Mouse (Mus musculus) heart, adult 11 months (tissue): ENCODE measurements around the gene Ap1g2.

Experiments used
- DNase-seq: peaks from one replicate; pipeline ENCODE4 v3.0.0; 2022

The Ap1g2 gene

DNA sequence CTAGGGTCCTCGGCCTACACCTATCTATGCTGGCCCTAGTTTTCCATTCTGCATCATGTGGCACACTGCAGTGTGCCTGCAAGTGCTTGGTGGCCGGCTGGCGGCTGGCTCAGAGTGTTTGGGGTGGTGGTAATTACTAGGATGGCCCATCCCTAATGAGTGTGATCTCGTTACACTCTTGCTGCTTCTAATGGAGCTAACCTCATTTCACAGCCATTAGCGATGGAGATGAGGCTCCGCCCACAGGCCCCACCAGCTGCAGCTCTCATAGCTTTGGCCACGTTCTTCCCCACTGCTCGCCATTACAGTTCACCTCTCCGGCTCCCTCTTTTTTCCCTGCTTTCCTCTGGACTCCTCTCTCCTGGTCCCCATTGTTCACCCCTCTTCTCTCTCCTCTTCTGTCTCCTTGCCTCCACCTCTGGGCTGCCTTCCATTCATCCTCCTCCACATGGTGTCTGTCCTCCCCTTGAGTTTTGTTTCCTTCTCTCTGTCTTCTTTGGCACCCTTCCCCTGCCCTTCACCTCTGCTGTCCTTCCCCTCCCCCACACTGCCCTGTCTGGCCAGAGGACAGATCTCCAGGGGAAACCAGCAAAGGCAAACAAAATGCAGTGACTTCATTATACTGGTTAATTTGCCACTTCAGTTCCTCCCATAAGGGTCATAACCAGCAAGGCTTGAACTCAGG is 20.9 kb downstream of the Ap1g2 start:
- no peak for DNase-seq

GRCm38 (mm10) chr14:55083481-55083880 is 22.9 kb downstream of the Ap1g2 start:
- no peak for DNase-seq

GRCm38 (mm10) chr14:55081105-55081504 is 25.3 kb downstream of the Ap1g2 start:
- DNase-seq, result no peak

- DNase-seq, result no peak
Observed at GRCm38 (mm10) chr14:55079214-55079970, 27.0 kb downstream of the Ap1g2 start.

DNA sequence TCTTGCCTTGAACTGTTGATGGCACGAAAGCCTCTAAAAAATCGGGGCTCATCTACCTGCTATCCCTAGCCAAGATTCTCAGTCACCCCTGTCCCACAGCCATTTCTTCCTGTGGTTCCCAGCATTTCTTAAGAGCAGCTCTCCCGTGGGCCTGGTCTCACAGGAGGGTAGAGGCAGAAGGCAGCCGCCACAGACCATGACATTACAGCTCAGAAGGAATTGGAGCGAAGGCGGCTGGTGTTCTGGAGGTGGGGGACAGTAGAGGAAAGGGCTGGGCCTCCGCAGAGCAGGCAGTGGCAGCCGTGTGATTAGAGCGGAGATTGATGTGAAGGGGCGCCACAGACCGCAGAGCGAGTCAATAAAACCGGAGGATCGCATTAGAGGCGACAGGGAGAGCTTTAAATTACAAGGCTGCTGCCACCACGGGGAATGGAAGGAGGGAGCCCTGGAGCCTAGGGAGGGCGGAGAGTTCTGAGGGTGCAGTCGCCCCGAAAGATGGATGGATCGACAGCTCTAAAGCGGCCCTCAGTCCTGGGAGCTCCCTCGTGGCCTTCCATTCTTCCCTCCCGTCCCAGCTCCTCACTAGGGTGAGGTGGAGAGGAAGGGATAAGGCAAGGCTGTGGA is 27.9 kb downstream of the Ap1g2 start:
- DNase-seq, result no peak

- DNase-seq, result no peak
Observed at GRCm38 (mm10) chr14:55077481-55078365, 28.7 kb downstream of the Ap1g2 start.

DNA sequence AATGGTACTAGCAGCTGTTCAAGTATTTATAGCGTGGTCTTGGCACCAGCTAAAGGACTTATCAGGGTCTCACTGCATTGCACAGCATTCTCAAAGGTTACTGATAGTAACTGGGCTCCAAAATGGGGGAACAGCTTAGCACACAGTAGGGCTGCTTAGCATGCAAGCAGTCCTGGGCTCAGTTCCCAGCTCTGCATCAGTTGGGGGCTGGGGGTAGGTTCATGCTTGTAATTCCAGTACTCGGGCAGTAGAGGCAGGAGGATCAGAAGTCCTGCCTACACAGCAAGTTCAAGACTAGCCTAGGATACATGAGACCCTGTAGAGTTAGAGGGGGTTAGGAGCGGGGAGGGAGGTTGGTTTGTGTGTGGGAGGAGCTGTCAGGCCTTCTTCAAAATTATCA is 29.4 kb downstream of the Ap1g2 start:
- DNase-seq, result no peak

GRCm38 (mm10) chr14:55076224-55076623 is 30.2 kb downstream of the Ap1g2 start:
- DNase-seq, result no peak

DNA sequence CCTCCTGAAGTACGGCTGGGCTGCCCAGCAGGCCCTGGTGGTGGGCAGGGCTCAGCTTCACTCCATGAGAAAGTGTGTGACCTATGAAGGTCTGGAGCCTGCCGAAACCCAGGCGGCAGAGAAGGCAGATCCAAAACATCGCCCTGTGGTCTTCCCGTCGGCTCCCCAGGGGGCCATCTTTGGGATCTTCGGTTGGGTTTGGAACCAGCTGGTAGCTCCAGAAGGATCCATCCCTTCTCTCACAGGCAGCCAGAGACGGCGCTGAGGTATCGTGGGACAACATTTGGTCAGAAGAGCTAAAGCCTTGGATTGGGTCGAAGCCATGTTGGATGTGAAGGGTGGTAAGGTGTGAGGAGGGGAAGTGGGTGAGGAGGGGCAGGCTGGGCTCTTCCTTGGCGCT is 32.0 kb downstream of the Ap1g2 start:
- DNase-seq, result no peak

- no peak for DNase-seq
Observed at GRCm38 (mm10) chr14:55071756-55072155, 34.6 kb downstream of the Ap1g2 start.

- peak; percentile 69 for DNase-seq
Observed at GRCm38 (mm10) chr14:55066042-55066441, 40.4 kb downstream of the Ap1g2 start.

DNA sequence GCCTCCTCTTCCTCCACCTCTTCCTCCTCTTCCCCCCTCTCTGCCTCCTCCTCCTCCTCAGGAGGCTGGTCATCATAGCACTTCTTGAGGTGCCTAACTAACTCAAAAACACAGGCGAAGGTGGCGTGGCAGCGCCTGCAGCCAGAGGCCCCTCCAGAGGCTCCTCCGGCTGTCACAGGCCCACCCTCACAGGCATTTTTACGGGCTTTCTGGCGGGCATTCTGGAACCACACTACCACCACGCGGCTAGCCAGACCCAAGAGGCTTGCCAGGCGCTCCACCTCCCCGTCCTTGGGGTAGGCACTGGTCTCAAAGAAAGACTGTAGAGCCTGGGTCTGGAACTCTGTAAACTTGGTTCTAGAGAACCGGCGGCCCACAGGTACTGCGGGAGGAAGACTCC is 41.0 kb downstream of the Ap1g2 start:
- DNase-seq, result no peak

DNA sequence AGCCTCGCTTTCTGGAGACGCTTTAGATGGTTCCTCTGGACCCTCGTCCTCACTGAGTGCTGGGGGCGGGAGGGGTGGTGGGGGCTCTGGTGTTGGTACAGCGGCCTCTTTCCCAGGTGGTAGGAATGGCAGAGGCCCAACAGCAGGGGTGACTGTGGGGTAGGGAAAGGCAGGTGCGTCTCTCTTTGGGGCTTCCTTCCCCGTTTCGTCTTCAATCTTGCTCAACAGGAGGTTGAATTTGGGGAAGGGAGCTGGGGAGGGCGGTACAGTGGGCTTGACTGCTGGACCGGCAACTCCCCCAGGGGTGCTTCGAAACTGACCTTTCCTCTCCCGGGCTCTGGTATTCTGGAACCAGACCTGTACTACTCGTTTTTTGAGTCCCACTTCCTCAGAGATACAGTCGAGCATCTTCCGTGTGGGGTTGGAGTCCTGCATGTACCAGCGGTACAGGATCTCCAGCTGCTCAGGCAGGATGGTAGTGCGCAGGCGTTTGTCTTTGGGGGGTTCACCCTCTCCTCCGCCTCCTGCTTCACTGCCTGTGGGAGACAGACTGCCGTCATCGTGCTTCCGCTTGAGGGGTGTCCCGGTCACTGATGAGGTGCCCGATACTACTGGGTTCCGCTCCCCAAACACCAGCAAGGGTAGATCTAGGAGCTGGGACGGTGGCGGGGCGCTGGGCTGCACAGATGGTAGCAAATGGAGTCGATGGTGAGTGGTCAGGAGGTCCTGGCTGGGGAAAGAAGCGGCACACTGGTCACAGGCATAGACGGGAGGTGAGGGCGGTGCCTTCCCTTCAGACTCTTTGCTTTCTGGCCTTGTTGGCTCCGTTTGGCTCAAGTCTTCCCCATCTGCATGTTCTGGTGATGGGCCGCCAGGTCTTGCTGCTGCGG is 41.7 kb downstream of the Ap1g2 start:
- DNase-seq, result peak; percentile 81

DNA sequence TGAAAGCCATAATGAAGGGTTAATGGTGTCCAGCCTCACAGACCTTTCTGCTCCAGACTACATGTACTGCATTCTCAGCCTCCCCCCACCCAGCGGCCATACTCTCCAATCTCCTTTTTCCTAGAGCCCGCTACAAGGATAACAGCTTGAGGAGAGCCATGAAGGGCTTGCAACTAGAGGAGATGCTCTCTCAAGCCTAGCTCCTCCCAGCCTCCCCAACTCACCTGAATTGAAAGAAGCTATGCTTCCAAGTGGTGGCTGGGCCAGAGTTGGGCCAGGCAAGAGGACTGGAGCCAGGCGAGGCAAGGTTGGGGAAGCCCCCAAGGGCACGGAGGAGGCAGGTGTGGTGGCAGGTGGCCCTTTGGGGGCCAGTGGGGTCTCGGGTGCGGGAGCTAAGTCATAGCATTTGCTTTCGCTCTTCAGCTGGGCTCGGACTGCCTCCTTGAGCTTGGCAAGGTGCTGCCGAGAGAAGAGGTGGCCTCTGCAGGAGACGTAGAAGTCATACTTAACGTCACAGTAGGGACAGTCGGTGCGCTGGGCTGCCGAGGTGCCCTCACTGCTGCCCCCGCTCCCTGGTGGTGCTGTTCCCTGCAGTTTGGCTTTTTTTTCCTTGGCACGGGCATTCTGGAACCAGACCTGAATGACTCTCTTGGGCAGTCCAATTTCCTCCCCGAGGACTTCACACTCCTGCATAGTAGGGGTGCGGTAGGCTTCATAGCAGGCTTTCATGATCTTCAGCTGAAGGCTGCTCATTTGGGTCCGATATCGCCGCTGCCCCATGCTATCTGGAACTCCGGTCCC is 42.6 kb downstream of the Ap1g2 start:
- DNase-seq, result peak; percentile 86

DNA sequence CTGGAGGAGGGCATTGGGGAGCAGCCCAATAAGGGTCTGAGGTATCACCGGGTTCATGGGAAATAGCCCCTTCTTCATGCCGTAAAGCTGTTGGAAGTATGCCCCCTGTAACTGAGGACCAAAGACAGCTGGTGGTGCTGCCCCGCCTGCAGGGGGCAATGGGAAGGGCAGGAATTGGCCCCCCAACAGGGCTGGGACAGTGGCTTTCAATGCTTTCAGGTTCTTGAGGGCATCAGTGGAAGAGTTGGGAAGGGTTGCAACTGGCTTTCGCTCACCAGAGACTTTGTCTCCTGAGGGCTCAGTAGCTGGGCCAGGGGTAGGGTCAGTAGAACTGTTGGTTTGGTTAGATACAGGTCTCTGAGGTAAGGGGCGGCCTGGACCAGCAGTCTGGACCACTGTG is 43.3 kb downstream of the Ap1g2 start:
- DNase-seq, result peak; percentile 66

DNA sequence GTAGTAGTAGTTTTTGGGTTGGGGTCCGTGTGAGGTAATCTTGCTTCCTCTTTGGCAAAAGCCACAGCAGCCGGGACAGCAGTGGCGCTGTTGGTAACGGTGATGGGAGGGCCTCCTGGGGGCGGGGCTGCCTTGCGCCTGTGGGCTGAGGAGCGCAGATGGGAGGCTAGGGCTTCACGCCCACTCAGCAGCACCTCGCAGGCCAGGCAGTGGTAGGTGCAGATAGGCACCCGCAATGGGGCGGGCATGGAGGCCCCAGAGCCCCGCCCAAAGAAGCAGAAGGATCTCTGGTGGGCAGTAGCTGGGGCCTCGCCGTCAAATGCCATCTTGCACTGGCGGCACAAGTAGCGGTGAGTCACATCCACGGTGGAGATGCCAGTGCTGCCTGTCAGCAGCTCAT is 43.8 kb downstream of the Ap1g2 start:
- DNase-seq, result peak; percentile 83

GRCm38 (mm10) chr14:55061845-55062244 is 44.5 kb downstream of the Ap1g2 start:
- peak; percentile 80 for DNase-seq

- no peak for DNase-seq
Observed at GRCm38 (mm10) chr14:55059931-55060330, 46.5 kb downstream of the Ap1g2 start.

DNA sequence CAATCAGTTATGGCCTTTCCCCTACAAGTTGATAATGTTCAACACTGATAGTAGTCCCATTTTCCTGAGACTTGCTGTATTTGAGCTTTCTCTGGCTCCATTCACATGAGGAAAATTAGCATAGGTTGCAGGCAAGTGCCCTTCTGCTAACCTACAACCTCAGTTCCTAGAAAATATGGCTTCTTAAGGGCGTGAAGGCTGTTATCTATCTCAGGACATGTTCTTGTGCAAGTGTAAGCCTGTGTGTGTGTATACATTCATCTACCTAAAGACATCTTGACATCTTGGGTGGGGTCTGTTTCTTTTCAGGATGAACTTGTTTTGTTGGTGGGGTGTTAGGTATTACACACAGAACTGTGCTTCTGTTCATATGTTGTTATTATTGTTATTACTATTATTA is 47.4 kb downstream of the Ap1g2 start:
- DNase-seq, result no peak

DNA sequence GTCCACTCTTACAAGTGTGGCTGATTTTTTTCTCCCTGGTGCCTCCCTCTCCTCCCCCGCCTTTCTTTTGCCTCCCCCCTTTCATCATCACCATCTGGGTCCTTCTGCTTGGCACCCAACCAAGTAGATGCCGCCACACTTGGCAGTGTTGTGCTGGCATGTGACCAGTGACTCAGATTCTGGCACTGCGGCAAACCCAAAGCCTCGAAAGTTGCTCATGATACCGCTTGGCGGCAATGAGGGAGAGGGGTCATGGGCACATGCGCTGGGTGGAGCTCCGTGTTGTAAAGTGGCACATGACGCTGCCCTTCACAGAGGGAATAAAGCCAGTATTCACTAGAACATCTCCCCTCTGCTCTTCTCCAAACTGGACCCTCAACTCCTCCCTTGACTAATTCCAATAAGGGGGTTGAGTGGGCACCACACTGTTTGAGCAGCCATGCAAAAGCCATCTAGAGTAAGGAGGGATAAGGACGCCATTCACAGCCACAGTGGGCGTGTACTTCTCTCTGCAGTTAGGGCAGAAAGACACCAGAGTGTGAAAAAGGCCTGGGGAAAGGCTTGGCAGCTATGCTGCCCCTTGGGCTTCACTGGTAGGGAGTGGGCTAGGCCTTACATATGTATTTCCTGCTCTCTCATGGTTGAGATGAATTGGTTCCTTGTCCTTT is 51.1 kb downstream of the Ap1g2 start:
- DNase-seq, result peak; percentile 92
